Mouse (Mus musculus) myocyte (in vitro differentiated cells): ENCODE data around the gene Ttc39d.

Source experiments
- E2F4 ChIP-seq: IDR thresholded peaks from one replicate; pipeline ENCODE4 v1.6.1; 2011; ENCODE audit warnings: mild to moderate bottlenecking, control low read depth, moderate library complexity; ENCODE audit not compliant: insufficient read depth
- POLR2A ChIP-seq: IDR thresholded peaks from one replicate; pipeline ENCODE4 v1.6.1; 2011; ENCODE audit warnings: low read depth, mild to moderate bottlenecking, control low read depth, moderate library complexity; ENCODE audit not compliant: insufficient read length
- USF1 ChIP-seq: IDR thresholded peaks from one replicate; pipeline ENCODE4 v1.6.1; 2011; ENCODE audit warnings: low read depth, mild to moderate bottlenecking, control low read depth, moderate library complexity

GRCm38 (mm10) chr17:80167436-80167835, 39.8 kb upstream of the Ttc39d start:
- TF ChIP-seq USF1 (no peak), POLR2A (no peak), E2F4 (no peak)
